Mouse (Mus musculus) activated CD4-positive, CD25-positive, alpha-beta regulatory T cell, adult 4 months (primary cell): ENCODE data around the gene Tap1. TPM values are rescaled to one million over a fixed set of nuclear protein-coding genes. Genes with fewer than 3 reads are reported as not detected.

Experiments
- ATAC-seq: one replicate; pipeline ENCODE4 v1.8.0; 2017
- polyA plus RNA-seq, 2 experiments: library from polyadenylated mRNA; unstranded; fragments of 100-300 nt; shearing (Covaris generic); gene quantifications; one replicate each; pipeline ENCODE4 v1.2.1; 2017

The Tap1 gene
- polyA plus RNA-seq, 2 experiments from 2014 or later = 134 to 207 TPM

GRCm38 (mm10) chr17:34234926-34235325 is 47.6 kb downstream of the Tap1 start:
- peak; percentile 74 for ATAC-seq

- ATAC-seq = no peak
Measured at GRCm38 (mm10) chr17:34236691-34237090, 49.3 kb downstream of the Tap1 start.

GRCm38 (mm10) chr17:34237741-34238140 is 50.4 kb downstream of the Tap1 start:
- ATAC-seq = no peak

- ATAC-seq = peak; percentile 81
Measured at GRCm38 (mm10) chr17:34238706-34239105, 51.4 kb downstream of the Tap1 start, which contains the start of gene H2-Ob. H2-Ob (plus strand) TSS chr17:34238903.

GRCm38 (mm10) chr17:34239601-34240041 is 52.3 kb downstream of the Tap1 start:
- peak; percentile 38 for ATAC-seq

- ATAC-seq = no peak
Measured at GRCm38 (mm10) chr17:34240366-34240765, 53.0 kb downstream of the Tap1 start.

- ATAC-seq = no peak
Measured at GRCm38 (mm10) chr17:34240916-34241315, 53.6 kb downstream of the Tap1 start.

GRCm38 (mm10) chr17:34244656-34245055 is 57.3 kb downstream of the Tap1 start:
- no peak for ATAC-seq

Other genes starting within 250 kb of the Tap1 start
- 100 to 1,000 TPM; 113 to 146 TPM for gene Pfdn6, start 247.2 kb upstream of the Tap1 start, polyA plus RNA-seq
- gene Wdr46, start 246.9 kb upstream of the Tap1 start, polyA plus RNA-seq = 10 to 100 TPM; 11.8 to 16.6 TPM
- gene B3galt4, start 236.1 kb upstream of the Tap1 start, polyA plus RNA-seq = 10 to 100 TPM; 18.7 to 19.0 TPM
- gene Vps52, start 231.7 kb upstream of the Tap1 start, polyA plus RNA-seq = 10 to 100 TPM; 25.1 to 28.2 TPM
- 1,000 to 10,000 TPM; 6,680 to 7,218 TPM for gene Rps18, start 231.6 kb upstream of the Tap1 start, polyA plus RNA-seq
- gene H2-K1, start 187.2 kb upstream of the Tap1 start, polyA plus RNA-seq = 1,000 to 10,000 TPM; 4,668 to 6,585 TPM
- 1 to 10 TPM; 2.2 to 3.4 TPM for gene Ring1, start 162.9 kb upstream of the Tap1 start, polyA plus RNA-seq
- 10 to 100 TPM; 29.3 to 35.2 TPM for gene H2-Ke6, start 159.5 kb upstream of the Tap1 start, polyA plus RNA-seq
- 10 to 100 TPM; 34.6 to 49.4 TPM for gene Slc39a7, start 155.9 kb upstream of the Tap1 start, polyA plus RNA-seq
- 1 to 10 TPM; 7.2 to 9.0 TPM for gene Rxrb, start 155.7 kb upstream of the Tap1 start, polyA plus RNA-seq
- gene Col11a2, start 148.1 kb upstream of the Tap1 start, polyA plus RNA-seq = under 1 TPM; 0.07 to 0.20 TPM
- 10 to 100 TPM; 42.9 to 45.4 TPM for gene H2-Oa, start 95.2 kb upstream of the Tap1 start, polyA plus RNA-seq
- 100 to 1,000 TPM; 152 to 211 TPM for gene H2-DMa, start 68.0 kb upstream of the Tap1 start, polyA plus RNA-seq
- 100 to 1,000 TPM in 1 of 2 experiments, 10 to 100 TPM in 1; 99.8 to 116 TPM for gene Brd2, start 64.9 kb upstream of the Tap1 start, polyA plus RNA-seq
- gene H2-DMb2, start 44.2 kb upstream of the Tap1 start, polyA plus RNA-seq = 10 to 100 TPM in 1 of 2 experiments, 1 to 10 TPM in 1; 4.8 to 19.7 TPM
- 1 to 10 TPM; 1.9 to 3.7 TPM for gene H2-DMb1, start 34.5 kb upstream of the Tap1 start, polyA plus RNA-seq
- 100 to 1,000 TPM; 320 to 348 TPM for gene Psmb9, start 211 bp downstream of the Tap1 start, polyA plus RNA-seq
- gene Psmb8, start 10.2 kb downstream of the Tap1 start, polyA plus RNA-seq = 1,000 to 10,000 TPM in 1 of 2 experiments, 100 to 1,000 TPM in 1; 892 to 1,228 TPM
- gene Tap2, start 16.0 kb downstream of the Tap1 start, polyA plus RNA-seq = 100 to 1,000 TPM in 1 of 2 experiments, 10 to 100 TPM in 1; 68.0 to 148 TPM
- gene H2-Ob, start 51.4 kb downstream of the Tap1 start, polyA plus RNA-seq = 10 to 100 TPM; 57.3 to 70.9 TPM
- gene H2-Ab1, start 70.1 kb downstream of the Tap1 start, polyA plus RNA-seq = 10 to 100 TPM in 1 of 2 experiments, 1 to 10 TPM in 1; 3.7 to 69.9 TPM
- 10 to 100 TPM in 1 of 2 experiments, 1 to 10 TPM in 1; 4.0 to 79.3 TPM for gene H2-Aa, start 100.3 kb downstream of the Tap1 start, polyA plus RNA-seq
- gene H2-Eb1, start 118.3 kb downstream of the Tap1 start, polyA plus RNA-seq = 10 to 100 TPM in 1 of 2 experiments, 1 to 10 TPM in 1; 5.2 to 64.7 TPM
- under 1 TPM; 0.13 to 0.36 TPM for gene H2-Eb2, start 138.1 kb downstream of the Tap1 start, polyA plus RNA-seq
- under 1 TPM; 0.17 to 0.42 TPM for gene Btnl2, start 167.3 kb downstream of the Tap1 start, polyA plus RNA-seq
- gene Btnl1, start 189.6 kb downstream of the Tap1 start, polyA plus RNA-seq = not detected
- gene BC051142, start 211.3 kb downstream of the Tap1 start, polyA plus RNA-seq = 1 to 10 TPM in 1 of 2 experiments, not detected in 1; 2.3 TPM